Mouse (Mus musculus) neural tube, embryonic 15.5 days (tissue): ENCODE results near the gene Grik5. TPM values are rescaled to one million over a fixed set of nuclear protein-coding genes. Genes with fewer than 3 reads are reported as not detected.

Experiments used
- ATAC-seq: fragments of 200-750 bp; cut with Nextera tagmentation; 2 replicates; pipeline ENCODE4 v1.8.0; 2017; ENCODE audit warnings: mild to moderate bottlenecking, moderate TSS enrichment, moderate library complexity; ENCODE audit not compliant: low FRiP score
- H3K27ac ChIP-seq: fragments of 300-500 bp; sonication (generic); replicated peaks from 2 replicates; pipeline ENCODE4 v1.5.1; 2015; ENCODE audit warnings: mild to moderate bottlenecking, inconsistent platforms
- H3K27me3 ChIP-seq: fragments of 300-500 bp; sonication (generic); replicated peaks from 2 replicates; pipeline ENCODE4 v1.6.1; 2015; ENCODE audit warnings: inconsistent platforms
- H3K36me3 ChIP-seq: fragments of 300-500 bp; sonication (generic); 2 replicates; pipeline ENCODE4 v1.6.1; 2015; ENCODE audit warnings: inconsistent platforms
- H3K4me1 ChIP-seq: fragments of 300-500 bp; sonication (generic); 2 replicates; pipeline ENCODE4 v1.6.1; 2015; ENCODE audit warnings: inconsistent platforms
- H3K4me2 ChIP-seq: fragments of 300-500 bp; sonication (generic); 2 replicates; pipeline ENCODE4 v1.6.1; 2015; ENCODE audit warnings: inconsistent platforms, mild to moderate bottlenecking, moderate library complexity
- H3K4me3 ChIP-seq: fragments of 300-500 bp; sonication (generic); replicated peaks from 2 replicates; pipeline ENCODE4 v1.5.1; 2015; ENCODE audit warnings: mild to moderate bottlenecking, inconsistent platforms
- H3K9ac ChIP-seq: fragments of 300-500 bp; sonication (generic); replicated peaks from 2 replicates; pipeline ENCODE4 v1.6.1; 2015; ENCODE audit warnings: mild to moderate bottlenecking, inconsistent platforms
- H3K9me3 ChIP-seq: fragments of 300-500 bp; sonication (generic); replicated peaks from 2 replicates; pipeline ENCODE4 v1.6.1; 2016; ENCODE audit warnings: inconsistent platforms
- WGBS: fragments of 180-500 bp; shearing (Covaris S2); methylation state at CpG from one replicate; pipeline ENCODE4 v1.1.7; 2015; ENCODE audit warnings: mixed read lengths; 5-methylcytosine and 5-hydroxymethylcytosine counted together
- polyA plus RNA-seq: library from polyadenylated mRNA; unstranded; fragments of >200 nt; fragmentation: Nextera tagmentation; extraction: Ambion mirVana; gene quantifications from 2 replicates; pipeline ENCODE4 v1.2.1, GENCODE M21; 2015

The Grik5 gene
- polyA plus RNA-seq, 1 experiment from 2014 or later = 17.8 TPM

DNA sequence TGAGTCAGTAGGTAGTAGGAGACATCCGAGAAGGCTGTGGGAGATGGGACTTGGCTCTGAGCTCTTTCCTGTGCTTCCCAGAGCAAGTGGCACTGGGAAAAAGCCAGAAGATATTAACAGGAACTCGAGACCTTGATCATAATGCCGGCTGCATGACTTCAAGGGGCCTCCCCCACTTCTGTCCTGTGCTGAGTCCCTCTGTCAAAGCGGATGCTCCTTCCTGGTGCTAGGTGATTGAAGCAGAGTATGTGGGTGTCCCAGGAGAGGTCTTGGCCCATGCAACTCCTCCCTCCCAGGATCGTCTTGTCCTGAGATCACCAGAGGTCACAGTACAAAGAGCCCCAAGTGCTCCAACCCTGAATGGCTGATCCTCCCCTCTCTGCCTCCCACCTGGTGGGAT, 98.2 kb downstream of the Grik5 start:
- ATAC-seq = no peak
- Histone ChIP-seq H3K4me3 (no peak overlapping the region), H3K27ac (no peak overlapping the region), H3K27me3 (no peaks in the 10 kb centered on the region), H3K9me3 (no peaks in the 10 kb centered on the region), H3K4me1 (peaks cover 14% of the 10 kb centered on the region), H3K36me3 (peaks cover 20% of the 10 kb centered on the region), H3K9ac (no peak overlapping the region), H3K4me2 (no peak overlapping the region)
- 74% methylated on average over 5 of the region's 5 CpGs for WGBS

DNA sequence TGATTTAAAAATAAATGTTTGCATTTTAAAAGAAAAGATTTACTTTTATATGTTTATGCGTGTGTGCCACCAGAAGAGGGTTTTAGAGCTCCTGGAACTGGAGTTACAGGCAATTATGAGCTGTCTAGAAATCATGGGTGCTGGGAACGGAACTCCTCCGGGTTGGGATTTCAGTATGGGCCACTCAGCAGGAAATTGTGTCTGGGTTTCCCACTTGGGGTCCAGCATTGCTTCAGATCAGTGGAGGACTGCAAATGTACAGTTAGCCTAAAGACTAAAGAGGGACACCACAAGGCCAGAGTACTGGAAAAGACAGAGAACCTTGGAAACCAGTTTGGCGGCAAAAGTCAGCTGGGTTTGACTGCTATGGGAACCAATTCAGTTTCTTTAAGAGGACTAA, 98.9 kb downstream of the Grik5 start:
- Histone ChIP-seq H3K9me3 (no peaks in the 10 kb centered on the region), H3K9ac (no peak overlapping the region), H3K36me3 (peaks cover 13% of the 10 kb centered on the region), H3K4me2 (no peak overlapping the region), H3K4me1 (peaks cover 14% of the 10 kb centered on the region), H3K4me3 (no peak overlapping the region), H3K27me3 (no peaks in the 10 kb centered on the region), H3K27ac (no peak overlapping the region)
- no peak for ATAC-seq
- WGBS = 83% methylated on average over 4 of the region's 4 CpGs

DNA sequence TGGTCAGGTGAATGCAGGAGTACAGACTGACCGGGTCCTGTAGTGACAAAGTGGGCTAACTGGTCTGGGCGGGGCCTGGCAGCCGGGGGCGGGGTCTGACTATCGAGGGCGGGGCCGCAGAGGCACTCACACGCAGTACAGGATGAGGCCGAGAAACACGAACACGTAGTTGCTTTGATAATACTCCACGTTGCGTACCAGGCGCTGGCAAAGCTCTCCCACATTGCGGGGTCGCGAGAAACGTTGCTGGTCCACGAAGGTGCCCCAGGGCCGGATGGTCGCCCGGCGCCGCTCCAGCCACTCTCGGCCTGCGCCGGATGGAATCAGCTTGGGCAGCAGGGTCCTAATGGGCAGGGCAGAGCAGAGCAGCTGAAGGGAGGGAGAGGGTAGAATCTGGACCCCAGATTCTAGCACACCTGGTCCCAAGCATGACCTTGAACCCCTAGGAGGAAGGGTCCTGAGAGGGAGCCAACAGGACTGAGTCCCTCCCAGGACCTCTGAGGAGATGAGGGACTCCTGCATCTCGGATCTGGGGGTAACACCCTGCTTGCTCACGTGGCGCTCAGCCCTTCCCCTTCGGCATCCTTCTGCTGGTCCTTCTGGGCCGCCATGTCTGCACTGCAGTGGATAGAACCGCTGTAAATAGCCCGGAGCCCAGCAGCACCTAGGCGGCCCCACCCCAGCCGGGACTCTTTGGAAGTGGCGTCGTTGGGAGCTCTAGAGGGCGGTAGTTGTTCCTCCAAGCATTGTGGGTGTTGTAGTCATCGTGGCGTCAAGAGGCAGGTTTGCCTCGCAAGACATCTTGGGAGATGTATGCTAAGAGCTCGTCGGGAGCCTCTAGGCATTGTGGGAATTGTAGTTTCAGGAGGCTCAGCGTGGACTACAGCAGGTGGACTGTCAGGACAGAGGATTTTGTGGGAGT, 99.9 kb downstream of the Grik5 start, which contains the start of gene Rabac1:
TSS of gene Rabac1 (minus strand) at position 783 of the 922 bp plus-strand sequence.
- peak within 1 kb of the TSS; percentile 90 for H3K9ac ChIP-seq
- H3K4me2 ChIP-seq = peak within 1 kb of the TSS; percentile 75
- H3K27me3 ChIP-seq = no peaks in the 10 kb centered on the region
- ATAC-seq = peak; percentile 92
- under 1% methylated on average over 45 of the region's 45 CpGs for WGBS
- peaks cover 3% of the 10 kb centered on the region for H3K36me3 ChIP-seq
- H3K27ac ChIP-seq = peak within 1 kb of the TSS; percentile 86
- H3K9me3 ChIP-seq = no peaks in the 10 kb centered on the region
- peak within 1 kb of the TSS; percentile 79 for H3K4me3 ChIP-seq
- H3K4me1 ChIP-seq = peaks cover 14% of the 10 kb centered on the region

DNA sequence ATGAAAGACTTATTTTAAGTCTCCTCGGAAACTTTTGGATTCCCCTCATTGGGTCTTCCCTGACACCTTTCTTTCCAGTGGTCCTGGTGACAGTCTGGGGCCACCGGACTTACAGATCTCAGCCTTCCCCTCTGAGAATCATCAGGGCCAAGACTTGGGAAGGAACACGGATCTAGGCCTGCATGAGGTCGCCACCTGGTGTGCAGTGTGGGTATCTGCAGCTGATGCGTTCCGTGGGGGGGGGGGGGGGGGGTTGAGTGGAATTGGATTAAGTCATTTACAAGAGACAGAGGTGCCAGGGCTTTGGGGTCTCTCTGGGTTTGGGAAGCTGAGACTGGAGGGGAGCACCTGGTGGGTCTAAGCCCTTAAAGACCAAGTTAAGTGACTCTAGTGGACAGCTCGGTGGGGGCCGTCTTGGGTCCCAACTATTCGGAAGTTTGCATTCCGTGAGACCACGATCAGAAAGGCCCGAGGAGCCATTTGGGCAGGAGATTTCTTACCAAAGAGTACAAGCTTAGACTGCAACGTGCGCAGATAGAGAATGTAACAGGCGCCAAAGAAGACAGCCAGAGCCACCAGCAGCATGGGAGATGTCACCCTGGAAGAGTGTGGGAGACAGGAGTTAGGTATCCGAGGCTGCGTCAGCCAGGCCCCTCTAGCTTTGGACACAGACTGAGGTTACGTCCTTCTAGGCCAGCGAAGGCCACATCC, 100.7 kb downstream of the Grik5 start:
- Histone ChIP-seq H3K4me2 (peak overlapping the region; percentile 75), H3K27me3 (no peaks in the 10 kb centered on the region), H3K36me3 (0 out of 2 replicates have a peak, but pooled peaks cover 3% of the 10 kb centered on the region), H3K4me1 (peaks cover 14% of the 10 kb centered on the region), H3K4me3 (peak overlapping the region; percentile 79), H3K9me3 (no peaks in the 10 kb centered on the region), H3K9ac (peak overlapping the region; percentile 90), H3K27ac (peak overlapping the region; percentile 86)
- no peak for ATAC-seq
- 10% methylated on average over 19 of the region's 19 CpGs for WGBS

DNA sequence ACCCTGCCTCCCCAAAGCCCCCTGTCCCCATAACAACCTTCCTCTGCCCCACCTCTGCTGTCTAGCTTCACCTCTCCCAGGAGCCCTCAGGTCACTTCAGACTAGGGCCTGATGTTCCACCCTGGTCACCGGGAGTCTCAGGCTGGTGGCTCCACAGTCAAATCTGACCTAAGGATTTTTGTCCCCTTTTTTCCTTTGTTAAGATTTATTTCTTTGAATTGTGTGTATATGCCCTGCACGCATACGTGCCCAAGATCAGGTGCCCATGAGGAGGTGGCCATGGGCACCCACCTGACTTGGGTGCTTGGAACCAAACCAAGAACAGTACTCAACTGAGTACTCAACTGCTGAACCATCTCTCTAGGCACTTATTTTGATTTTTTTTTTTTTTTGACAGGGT, 101.8 kb downstream of the Grik5 start:
- peaks cover 14% of the 10 kb centered on the region for H3K4me1 ChIP-seq
- ATAC-seq = no peak
- no peak overlapping the region for H3K4me2 ChIP-seq
- 0 out of 2 replicates have a peak, but pooled peaks cover 3% of the 10 kb centered on the region for H3K36me3 ChIP-seq
- no peak overlapping the region for H3K27ac ChIP-seq
- no peaks in the 10 kb centered on the region for H3K9me3 ChIP-seq
- H3K27me3 ChIP-seq = no peaks in the 10 kb centered on the region
- 90% methylated on average over 3 of the region's 3 CpGs for WGBS
- no peak overlapping the region for H3K9ac ChIP-seq
- no peak overlapping the region for H3K4me3 ChIP-seq

DNA sequence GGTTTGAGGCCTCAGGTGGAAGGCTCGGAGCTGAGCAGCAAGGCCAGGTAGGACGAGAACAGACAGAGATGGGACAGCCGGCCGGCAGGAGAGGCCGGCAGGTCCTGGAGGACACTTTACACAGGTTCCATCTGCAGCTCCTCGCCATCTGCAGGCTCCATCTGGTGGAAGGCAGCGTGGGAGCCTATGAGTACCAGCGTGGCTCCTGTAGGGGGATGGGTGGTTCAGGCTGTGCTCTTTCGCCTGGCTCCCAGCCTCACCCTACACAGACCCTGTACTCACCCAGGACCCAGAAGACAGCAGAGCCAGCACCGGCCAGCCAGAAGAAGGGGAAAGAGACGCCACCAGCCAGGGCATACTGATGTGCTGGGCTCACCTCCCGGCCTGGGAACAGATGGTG, 102.3 kb downstream of the Grik5 start:
- Histone ChIP-seq H3K27ac (no peak overlapping the region), H3K27me3 (no peaks in the 10 kb centered on the region)
- 75% methylated on average over 12 of the region's 12 CpGs for WGBS

DNA sequence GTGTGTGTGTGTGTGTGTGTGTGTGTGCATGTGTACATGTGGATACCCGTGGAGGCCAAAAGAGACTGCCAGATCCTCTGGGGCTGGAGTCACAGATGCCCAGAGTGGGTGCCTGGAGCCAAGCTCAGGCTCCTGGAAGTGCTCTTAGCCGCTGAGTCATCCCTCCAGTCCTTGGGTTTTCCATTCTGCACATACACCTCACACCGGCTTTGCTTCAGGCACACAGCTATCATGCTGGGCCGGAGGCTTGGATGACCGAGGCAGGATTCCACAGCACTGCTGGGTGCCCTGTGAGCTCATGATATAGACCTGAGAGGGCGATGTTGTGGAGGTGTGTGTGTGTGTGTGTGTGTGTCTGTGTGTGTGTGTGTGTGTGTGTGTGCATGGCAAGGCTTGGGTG, 103.7 kb downstream of the Grik5 start:
- Histone ChIP-seq H3K27me3 (no peaks in the 10 kb centered on the region), H3K4me2 (no peak overlapping the region), H3K9ac (no peak overlapping the region), H3K9me3 (no peaks in the 10 kb centered on the region), H3K27ac (no peak overlapping the region), H3K36me3 (0 out of 2 replicates have a peak, but pooled peaks cover 3% of the 10 kb centered on the region), H3K4me1 (peaks cover 12% of the 10 kb centered on the region), H3K4me3 (no peak overlapping the region)
- 77% methylated on average over 6 of the region's 6 CpGs for WGBS
- no peak for ATAC-seq

More for the DNA sequence above, 102.3 kb downstream of the Grik5 start:
- Histone ChIP-seq H3K4me3 (no peak overlapping the region), H3K9me3 (no peaks in the 10 kb centered on the region), H3K4me2 (no peak overlapping the region), H3K9ac (no peak overlapping the region), H3K36me3 (0 out of 2 replicates have a peak, but pooled peaks cover 3% of the 10 kb centered on the region), H3K4me1 (peaks cover 12% of the 10 kb centered on the region)
- no peak for ATAC-seq

DNA sequence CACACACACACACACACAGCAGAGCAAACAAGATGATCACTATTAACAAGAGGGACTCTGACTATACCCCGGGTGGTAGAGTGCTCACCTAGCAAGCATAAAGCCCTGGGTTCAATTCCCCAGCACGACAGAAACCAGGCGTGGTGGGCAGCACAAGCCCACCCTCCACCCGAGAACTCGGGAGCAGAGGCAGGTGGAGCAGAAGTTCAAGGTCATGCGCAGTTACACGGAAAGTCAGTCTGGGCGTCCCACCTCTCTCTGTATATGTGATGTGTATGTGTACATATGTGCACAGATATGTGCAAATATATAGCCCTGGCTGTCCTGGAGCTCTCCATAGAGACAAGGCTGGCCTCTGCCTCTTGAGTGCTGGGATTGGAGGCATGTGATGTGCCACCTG, 104.2 kb downstream of the Grik5 start:
- no peak overlapping the region for H3K4me2 ChIP-seq
- H3K4me1 ChIP-seq = peaks cover 12% of the 10 kb centered on the region
- H3K27me3 ChIP-seq = no peaks in the 10 kb centered on the region
- 0 out of 2 replicates have a peak, but pooled peaks cover 3% of the 10 kb centered on the region for H3K36me3 ChIP-seq
- no peak for ATAC-seq
- H3K9me3 ChIP-seq = no peaks in the 10 kb centered on the region
- no peak overlapping the region for H3K27ac ChIP-seq
- H3K9ac ChIP-seq = no peak overlapping the region
- 85% methylated on average over 8 of the region's 8 CpGs for WGBS
- H3K4me3 ChIP-seq = no peak overlapping the region

DNA sequence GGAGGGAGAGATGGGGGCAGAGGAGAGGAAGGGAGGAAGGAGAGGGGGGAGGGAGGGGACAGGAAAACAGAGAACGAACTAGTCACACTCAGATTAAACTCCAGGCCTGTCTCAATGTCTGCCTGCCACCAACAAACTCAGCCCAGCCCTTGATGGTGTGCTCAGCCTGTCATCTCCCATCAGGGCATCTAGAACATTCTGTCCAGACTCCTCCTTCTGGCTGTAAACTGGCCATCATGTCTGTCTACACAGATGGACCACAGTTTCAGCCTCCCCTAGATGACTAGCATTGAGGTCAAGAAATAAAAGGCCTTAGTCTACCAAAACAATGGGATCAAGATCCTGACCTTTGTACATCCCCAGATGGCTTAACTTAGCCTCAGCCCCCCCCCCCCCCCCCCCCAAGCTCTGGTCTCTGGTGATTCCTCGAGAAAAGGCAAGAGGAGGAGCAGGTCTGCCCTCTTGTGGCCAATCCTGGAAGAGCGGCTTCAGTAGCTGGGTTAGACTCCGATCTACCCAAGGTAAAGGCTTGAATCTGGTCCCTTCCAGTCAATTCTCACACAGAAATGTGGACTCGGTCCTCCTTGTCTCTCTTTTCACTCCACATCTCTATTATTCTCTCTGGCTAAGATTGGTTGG, 107.1 kb downstream of the Grik5 start:
- no peak overlapping the region for H3K4me3 ChIP-seq
- H3K4me1 ChIP-seq = no peaks in the 10 kb centered on the region
- H3K4me2 ChIP-seq = no peak overlapping the region
- H3K36me3 ChIP-seq = 0 out of 2 replicates have a peak, but pooled peaks cover 3% of the 10 kb centered on the region
- no peak overlapping the region for H3K27ac ChIP-seq
- H3K27me3 ChIP-seq = no peaks in the 10 kb centered on the region
- no peaks in the 10 kb centered on the region for H3K9me3 ChIP-seq
- no peak overlapping the region for H3K9ac ChIP-seq
- no peak for ATAC-seq
- WGBS = 15% methylated on average over 5 of the region's 5 CpGs

DNA sequence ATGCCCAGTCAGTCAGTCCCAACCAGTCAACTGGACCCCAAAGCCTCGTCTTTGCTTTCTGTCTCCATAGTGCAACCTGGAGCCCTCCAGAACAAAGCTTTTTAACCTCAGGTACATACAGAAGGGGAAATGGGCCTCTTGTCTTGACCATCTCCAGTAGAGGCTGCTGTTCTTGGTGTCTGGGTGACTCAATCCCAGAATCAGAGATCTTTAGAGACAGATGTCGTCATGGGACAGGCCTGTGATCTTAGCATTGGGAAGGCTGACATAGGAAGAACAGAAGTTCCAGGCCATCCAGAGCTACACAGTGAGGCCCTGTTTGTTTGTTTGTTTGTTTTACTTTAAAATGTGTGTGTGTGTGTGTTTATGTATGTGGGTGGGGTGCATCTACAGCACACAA, 107.9 kb downstream of the Grik5 start:
- no peaks in the 10 kb centered on the region for H3K36me3 ChIP-seq
- no peak overlapping the region for H3K9ac ChIP-seq
- no peaks in the 10 kb centered on the region for H3K27me3 ChIP-seq
- no peak overlapping the region for H3K4me3 ChIP-seq
- 82% methylated on average over 2 of the region's 2 CpGs for WGBS
- no peaks in the 10 kb centered on the region for H3K9me3 ChIP-seq
- H3K4me2 ChIP-seq = no peak overlapping the region
- ATAC-seq = no peak
- no peaks in the 10 kb centered on the region for H3K4me1 ChIP-seq
- no peak overlapping the region for H3K27ac ChIP-seq
